Mouse (Mus musculus) olfactory bulb, adult 2 months (tissue): ENCODE data around the gene Sorl1. TPM values are rescaled to one million over a fixed set of nuclear protein-coding genes. Genes with fewer than 3 reads are reported as not detected.

Source experiments
- H3K27ac ChIP-seq: fragments of 200-500 bp; 2 replicates; pipeline ENCODE4 v1.5.1; 2012; ENCODE audit warnings: low read depth, low read length; ENCODE audit not compliant: insufficient read depth
- H3K4me1 ChIP-seq: fragments of 200-500 bp; 2 replicates; pipeline ENCODE4 v1.6.1; 2012; ENCODE audit warnings: low read length; ENCODE audit not compliant: control insufficient read depth, insufficient read depth
- H3K4me3 ChIP-seq: fragments of 200-500 bp; 2 replicates; pipeline ENCODE4 v1.5.1; 2012; ENCODE audit warnings: mild to moderate bottlenecking, low read depth, low read length, moderate library complexity; ENCODE audit not compliant: insufficient read depth
- CTCF ChIP-seq: fragments of 200-500 bp; IDR thresholded peaks from 2 replicates; pipeline ENCODE4 v1.5.1; 2012; ENCODE audit warnings: low read depth, mild to moderate bottlenecking, low read length, moderate library complexity; ENCODE audit not compliant: insufficient read depth
- POLR2A ChIP-seq: fragments of 200-500 bp; IDR thresholded peaks from 2 replicates; pipeline ENCODE4 v1.6.1; 2012; ENCODE audit warnings: mild to moderate bottlenecking, low read depth, low read length, moderate library complexity; ENCODE audit not compliant: insufficient read depth
- WGBS: fragments of 180-500 bp; shearing (Covaris S2); methylation state at CpG from one replicate; pipeline ENCODE4 v1.1.7; 2018; 5-methylcytosine and 5-hydroxymethylcytosine counted together
- polyA plus RNA-seq: library from polyadenylated mRNA; stranded (reverse); fragments of >200 nt; gene quantifications from 2 replicates; pipeline ENCODE4 v1.2.4, GENCODE M21; 2012; ENCODE audit warnings: low replicate concordance; ENCODE audit not compliant: missing spikeins, insufficient read depth, insufficient read length

Gene Sorl1
- polyA plus RNA-seq, 1 experiment, result not detected

DNA sequence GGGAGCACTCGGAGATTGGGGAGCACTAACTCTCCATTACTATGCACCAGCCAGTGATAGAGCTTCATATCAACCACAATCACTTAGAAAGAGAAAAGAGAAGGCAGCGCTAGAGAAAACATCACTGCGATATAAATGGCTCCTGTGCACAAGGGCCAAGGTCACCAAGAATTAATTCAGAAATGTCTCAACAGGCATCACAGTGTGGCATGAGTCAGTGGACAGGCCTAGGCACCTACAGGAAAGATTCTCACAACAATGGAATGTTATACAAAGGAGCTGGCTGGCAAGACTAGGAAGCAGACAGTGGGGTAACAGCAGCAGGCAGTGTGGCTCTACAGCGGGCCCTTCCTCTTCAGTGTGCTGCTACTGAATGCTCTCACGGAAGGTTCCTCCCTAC lies 115.6 kb downstream of the Sorl1 start:
- TF ChIP-seq POLR2A (no peak), CTCF (no peak)
- WGBS, result 87% methylated on average over 5 of the region's 5 CpGs
- no peaks in the 10 kb centered on the region for H3K4me1 ChIP-seq

GRCm38 (mm10) chr9:42005101-42005500 lies 119.0 kb downstream of the Sorl1 start:
- TF ChIP-seq CTCF (no peak), POLR2A (no peak)
- H3K4me1 ChIP-seq, result no peaks in the 10 kb centered on the region
- H3K4me3 ChIP-seq, result no peak overlapping the region
- 73% methylated on average over 8 of the region's 8 CpGs for WGBS
- H3K27ac ChIP-seq, result no peak overlapping the region

More for the DNA sequence above, 115.6 kb downstream of the Sorl1 start:
- no peak overlapping the region for H3K4me3 ChIP-seq
- no peak overlapping the region for H3K27ac ChIP-seq

GRCm38 (mm10) chr9:42004140-42004539 lies 120.0 kb downstream of the Sorl1 start:
- no peak for TF ChIP-seq POLR2A
- no peak for TF ChIP-seq CTCF
- Histone ChIP-seq H3K4me3 (no peak overlapping the region), H3K4me1 (no peaks in the 10 kb centered on the region), H3K27ac (no peak overlapping the region)
- 85% methylated on average over 4 of the region's 4 CpGs for WGBS

GRCm38 (mm10) chr9:41999498-42000473 lies 124.3 kb downstream of the Sorl1 start:
- Histone ChIP-seq H3K4me3 (no peak overlapping the region), H3K4me1 (no peaks in the 10 kb centered on the region), H3K27ac (no peak overlapping the region)
- TF ChIP-seq POLR2A (no peak), CTCF (peak; percentile 24; the same call in 1 of the 2 replicates)
- 70% methylated on average over 12 of the region's 12 CpGs for WGBS

DNA sequence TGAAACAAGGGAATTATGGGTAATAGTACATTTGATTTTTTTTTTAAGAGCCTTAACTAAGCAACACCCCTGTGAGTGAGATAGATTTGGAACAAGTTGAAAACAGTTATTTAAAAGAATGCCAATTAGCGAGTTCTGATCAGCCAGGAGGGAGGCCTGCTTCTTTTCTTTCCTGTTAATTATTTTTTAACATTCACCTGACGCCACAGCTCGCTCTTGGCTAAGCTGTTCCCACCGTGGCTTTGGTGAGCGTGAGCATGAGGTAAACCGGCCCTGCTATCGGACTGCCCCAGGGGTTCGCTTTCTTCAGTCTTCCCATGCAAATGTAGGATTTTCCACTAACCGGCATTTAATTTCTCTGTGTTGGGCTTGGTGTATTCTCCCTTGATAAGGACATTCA lies 128.8 kb downstream of the Sorl1 start:
- no peaks in the 10 kb centered on the region for H3K4me1 ChIP-seq
- no peak for TF ChIP-seq POLR2A
- TF ChIP-seq CTCF, result no peak
- H3K27ac ChIP-seq, result no peak overlapping the region
- WGBS, result 75% methylated on average over 9 of the region's 9 CpGs
- H3K4me3 ChIP-seq, result no peak overlapping the region

- H3K4me3 ChIP-seq, result no peak overlapping the region
- H3K4me1 ChIP-seq, result no peaks in the 10 kb centered on the region
- WGBS, result 94% methylated on average over 5 of the region's 5 CpGs
- H3K27ac ChIP-seq, result no peak overlapping the region
- TF ChIP-seq POLR2A, result no peak
- no peak for TF ChIP-seq CTCF
Observed at GRCm38 (mm10) chr9:41993821-41994220, 130.3 kb downstream of the Sorl1 start.

DNA sequence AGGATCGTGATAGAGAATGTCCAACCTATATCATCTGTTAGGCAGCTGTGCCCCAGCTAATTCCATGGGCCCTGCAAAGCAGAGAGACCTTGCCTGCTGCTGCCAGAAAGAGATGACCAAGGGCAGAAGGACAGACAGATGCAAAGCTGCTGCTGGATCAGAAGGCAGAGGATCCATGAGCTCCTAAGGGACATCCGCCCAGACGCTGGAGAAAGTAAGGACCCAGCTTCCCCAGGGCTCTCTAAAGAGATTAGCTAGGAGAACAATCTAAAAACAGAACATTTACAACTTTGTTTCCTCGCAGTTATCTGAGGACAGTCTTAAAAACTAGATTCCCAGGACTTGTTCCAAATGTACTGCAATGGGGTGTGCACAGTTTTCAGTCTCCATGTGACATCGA lies 131.3 kb downstream of the Sorl1 start:
- TF ChIP-seq POLR2A (no peak), CTCF (no peak)
- Histone ChIP-seq H3K4me1 (no peaks in the 10 kb centered on the region), H3K27ac (no peak overlapping the region), H3K4me3 (no peak overlapping the region)
- 89% methylated on average over 5 of the region's 5 CpGs for WGBS

DNA sequence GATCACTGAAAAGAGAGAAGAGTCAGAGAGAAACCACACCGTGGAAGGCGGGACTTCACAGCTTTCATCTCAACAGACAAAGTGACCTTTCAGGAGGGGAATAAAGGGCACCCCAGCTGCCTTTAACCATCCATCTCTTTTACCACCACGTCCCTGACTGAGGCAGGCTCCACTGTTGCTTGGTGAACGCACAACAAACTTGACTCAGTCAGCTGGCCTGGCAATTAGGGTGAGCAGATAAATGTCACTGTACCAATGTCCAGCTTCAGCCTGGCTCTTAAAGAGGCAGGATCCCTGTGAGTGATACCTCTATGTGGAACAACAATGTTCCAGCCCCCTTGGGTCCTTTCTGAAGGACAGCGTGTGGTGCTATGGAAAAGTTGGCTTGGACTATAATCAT lies 138.5 kb downstream of the Sorl1 start:
- H3K4me3 ChIP-seq, result no peak overlapping the region
- H3K27ac ChIP-seq, result peak overlapping the region; percentile 16; the same call in 1 of the 2 replicates
- WGBS, result 42% methylated on average over 5 of the region's 5 CpGs
- peaks cover 17% of the 10 kb centered on the region for H3K4me1 ChIP-seq
- TF ChIP-seq CTCF (no peak), POLR2A (no peak)

DNA sequence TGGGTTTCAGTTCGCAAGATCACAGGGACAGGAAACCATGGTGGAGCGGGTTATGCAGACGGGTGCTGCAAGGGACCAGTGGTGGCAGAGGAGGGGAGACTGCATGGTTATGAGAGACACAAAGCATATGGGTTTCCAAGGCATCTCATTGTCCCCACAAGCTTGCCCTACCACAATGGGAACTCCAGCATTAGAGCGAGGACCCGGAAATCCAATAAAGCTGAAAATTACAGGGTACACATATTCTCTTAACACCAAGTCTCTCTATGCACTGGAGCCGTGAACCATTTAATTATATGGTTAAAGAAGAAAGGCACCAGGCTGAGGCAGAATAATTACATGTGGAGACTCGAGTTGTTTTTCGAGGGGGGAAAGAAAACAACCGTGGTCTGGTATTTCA lies 139.0 kb downstream of the Sorl1 start:
- WGBS, result 22% methylated on average over 9 of the region's 9 CpGs
- Histone ChIP-seq H3K4me3 (no peak overlapping the region), H3K4me1 (peaks cover 17% of the 10 kb centered on the region), H3K27ac (no peak overlapping the region)
- no peak for TF ChIP-seq POLR2A
- no peak for TF ChIP-seq CTCF
